Mouse (Mus musculus): ENCODE results near the gene Rgs16. TPM values are rescaled to one million over a fixed set of nuclear protein-coding genes. Genes with fewer than 3 reads are reported as not detected.

The Rgs16 gene
- polyA plus RNA-seq, 1 experiment from 2014 or later: 22.9 TPM

Other genes with a start within 250 kb of the Rgs16 start
- gene Npl, start 190.3 kb upstream of the Rgs16 start, polyA plus RNA-seq (2015; fragmentation: Nextera tagmentation; extraction: Ambion mirVana): 14.9 and 16.9 TPM in 2 replicates
- gene Rgs8, start 87.3 kb upstream of the Rgs16 start, polyA plus RNA-seq (2015; fragmentation: Nextera tagmentation; extraction: Ambion mirVana): 16.9 and 17.2 TPM in 2 replicates
- 38.8 and 43.6 TPM in 2 replicates for gene Rnasel, start 9.1 kb downstream of the Rgs16 start, polyA plus RNA-seq (2015; fragmentation: Nextera tagmentation; extraction: Ambion mirVana)
- 0.08 and 0.29 TPM in 2 replicates for gene Rgsl1, start 103.8 kb downstream of the Rgs16 start, polyA plus RNA-seq (2015; fragmentation: Nextera tagmentation; extraction: Ambion mirVana)
- 0.29 and 0.39 TPM in 2 replicates for gene Teddm1b, start 134.0 kb downstream of the Rgs16 start, polyA plus RNA-seq (2015; fragmentation: Nextera tagmentation; extraction: Ambion mirVana)
- not detected in 2 replicates for gene Teddm1a, start 151.4 kb downstream of the Rgs16 start, polyA plus RNA-seq (2015; fragmentation: Nextera tagmentation; extraction: Ambion mirVana)
- gene Glul, start 159.6 kb downstream of the Rgs16 start, polyA plus RNA-seq (2015; fragmentation: Nextera tagmentation; extraction: Ambion mirVana): 150 and 177 TPM in 2 replicates
- gene Teddm2, start 159.9 kb downstream of the Rgs16 start, polyA plus RNA-seq (2015; fragmentation: Nextera tagmentation; extraction: Ambion mirVana): 1.1 and 1.4 TPM in 2 replicates

Measured in neural tube, embryonic 13.5 days (tissue).